Mouse (Mus musculus): ENCODE measurements at regions not wholly inside any gene's neighbourhood (a gene's known extent, or its start where the extent isn't known, plus 50 kb on each side); places are given as distances from the start of the nearest gene placed in this dataset.

DNA sequence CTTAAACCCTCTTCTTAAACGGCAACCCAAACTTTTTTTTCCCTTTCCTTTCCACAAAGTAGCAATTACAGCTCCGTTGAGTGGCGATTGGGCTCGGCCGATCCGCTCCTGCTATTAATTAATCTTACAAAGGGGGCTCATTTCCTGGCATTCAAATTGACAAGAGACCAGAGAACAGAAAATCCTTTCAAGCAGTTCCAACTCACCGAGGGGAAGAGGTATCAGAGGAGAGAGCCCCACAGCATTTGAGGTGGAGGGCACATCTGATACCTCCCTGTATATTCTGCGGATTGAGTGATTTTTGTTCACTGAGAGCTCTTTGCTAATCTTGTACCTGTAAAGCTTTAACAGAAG lies 469.8 kb downstream of the Tmem182 start:
- H3K4me1 ChIP-seq (ENCODE audit: control insufficient read depth in 1 of 2, insufficient read depth in 2 of 2, low read length in 2 of 2): no peaks in the 10 kb centered on the region
- no peak overlapping the region for H3K9ac ChIP-seq (ENCODE audit: control insufficient read depth, low read depth, low read length, poor library complexity, severe bottlenecking)
- TF ChIP-seq ZMIZ1 (IDR thresholded peaks at IDR 0.05; ENCODE audit: low read depth, low read length) (no peak), CTCF (IDR thresholded peaks at IDR 0.05 in 2 of 3, conservative IDR thresholded peaks at IDR 0.05 in 1 of 3; ENCODE audit: control insufficient read depth in 1 of 3, insufficient read depth in 1 of 3, low read depth in 2 of 3, low read length in 3 of 3, poor library complexity in 1 of 3, severe bottlenecking in 1 of 3) (no peak), GATA1 (IDR thresholded peaks at IDR 0.05; ENCODE audit: low read depth, low read length) (no peak), SMC3 (IDR thresholded peaks at IDR 0.05; ENCODE audit: low read depth, low read length) (no peak), RAD21 (IDR thresholded peaks at IDR 0.05; ENCODE audit: low read depth, low read length) (no peak), MYC (IDR thresholded peaks at IDR 0.05; ENCODE audit: low read depth, low read length) (no peak), POLR2AphosphoS2 (IDR thresholded peaks at IDR 0.05; ENCODE audit: low read length) (no peak), CHD2 (IDR thresholded peaks at IDR 0.05; ENCODE audit: low read length) (no peak), CHD1 (IDR thresholded peaks at IDR 0.05; ENCODE audit: low read depth, low read length) (no peak), TCF12 (IDR thresholded peaks at IDR 0.05; ENCODE audit: low read depth, low read length) (no peak), EP300 (IDR thresholded peaks at IDR 0.05; ENCODE audit: low read depth in 1 of 2, low read length in 2 of 2) (no peak), HCFC1 (IDR thresholded peaks at IDR 0.05; ENCODE audit: low read depth, low read length) (no peak), MYB (IDR thresholded peaks at IDR 0.05; ENCODE audit: low read depth, low read length) (no peak), GABPA (IDR thresholded peaks at IDR 0.05; ENCODE audit: low read depth, low read length) (no peak), MXI1 (IDR thresholded peaks at IDR 0.05; ENCODE audit: low read depth, low read length) (no peak), TBP (IDR thresholded peaks at IDR 0.05; ENCODE audit: low read depth, low read length) (no peak), ZNF384 (IDR thresholded peaks at IDR 0.05; ENCODE audit: low read depth, low read length) (no peak), MAFK (IDR thresholded peaks at IDR 0.05; ENCODE audit: borderline replicate concordance, low read depth, low read length) (no peak), NRF1 (IDR thresholded peaks at IDR 0.05; ENCODE audit: insufficient read depth, low read depth, low read length, poor library complexity, severe bottlenecking) (no peak), NELFE (IDR thresholded peaks at IDR 0.05; ENCODE audit: low read depth, low read length) (no peak)
- H3K4me3 ChIP-seq (ENCODE audit: control insufficient read depth in 1 of 2, insufficient read depth in 1 of 2, low read depth in 2 of 2, low read length in 2 of 2): no peak overlapping the region
- no peak overlapping the region for H3K27ac ChIP-seq (ENCODE audit: control insufficient read depth, low read depth, low read length)
- no peaks in the 10 kb centered on the region for H3K79me2 ChIP-seq (ENCODE audit: control insufficient read depth, insufficient read depth, low read length, poor library complexity)
- no peaks in the 10 kb centered on the region for H3K9me3 ChIP-seq (replicated peaks; ENCODE audit: insufficient read depth, low read length)
- DNase-seq (ENCODE audit: low read depth, low spot score): no peak
- H3K27me3 ChIP-seq (ENCODE audit: control insufficient read depth in 1 of 2, insufficient read depth in 2 of 2, low read length in 2 of 2): no peaks in the 10 kb centered on the region
- H3K36me3 ChIP-seq (ENCODE audit: control insufficient read depth in 1 of 2, insufficient read depth in 2 of 2, low read length in 2 of 2): no peaks in the 10 kb centered on the region

GRCm38 (mm10) chr1:41275642-41276041 lies 470.2 kb downstream of the Tmem182 start:
- Histone ChIP-seq H3K79me2 (ENCODE audit: control insufficient read depth, insufficient read depth, low read length, poor library complexity) (no peaks in the 10 kb centered on the region), H3K4me3 (ENCODE audit: control insufficient read depth in 1 of 2, insufficient read depth in 1 of 2, low read depth in 2 of 2, low read length in 2 of 2) (no peak overlapping the region), H3K27me3 (ENCODE audit: control insufficient read depth in 1 of 2, insufficient read depth in 2 of 2, low read length in 2 of 2) (no peaks in the 10 kb centered on the region), H3K4me1 (ENCODE audit: control insufficient read depth in 1 of 2, insufficient read depth in 2 of 2, low read length in 2 of 2) (no peaks in the 10 kb centered on the region), H3K27ac (ENCODE audit: control insufficient read depth, low read depth, low read length) (no peak overlapping the region), H3K9ac (ENCODE audit: control insufficient read depth, low read depth, low read length, poor library complexity, severe bottlenecking) (no peak overlapping the region), H3K9me3 (replicated peaks; ENCODE audit: insufficient read depth, low read length) (no peaks in the 10 kb centered on the region), H3K36me3 (ENCODE audit: control insufficient read depth in 1 of 2, insufficient read depth in 2 of 2, low read length in 2 of 2) (no peaks in the 10 kb centered on the region)
- DNase-seq (ENCODE audit: low read depth, low spot score): no peak
- TF ChIP-seq POLR2AphosphoS2 (IDR thresholded peaks at IDR 0.05; ENCODE audit: low read length): no peak
- TF ChIP-seq NELFE (IDR thresholded peaks at IDR 0.05; ENCODE audit: low read depth, low read length): no peak
- TF ChIP-seq HCFC1 (IDR thresholded peaks at IDR 0.05; ENCODE audit: low read depth, low read length): no peak
- no peak for TF ChIP-seq RAD21 (IDR thresholded peaks at IDR 0.05; ENCODE audit: low read depth, low read length)
- TF ChIP-seq E2F4 (IDR thresholded peaks at IDR 0.05; ENCODE audit: borderline replicate concordance, low read depth, low read length): no peak
- no peak for TF ChIP-seq TBP (IDR thresholded peaks at IDR 0.05; ENCODE audit: low read depth, low read length)
